Mouse (Mus musculus): ENCODE data around the gene Dxo. TPM values are rescaled to one million over a fixed set of nuclear protein-coding genes. Genes with fewer than 3 reads are reported as not detected.
A peak's percentile ranks its signal among the peaks of the same experiment; 100 is the strongest.

The Dxo gene
- polyA plus RNA-seq, 1 experiment from 2014 or later, result 32.2 TPM

DNA sequence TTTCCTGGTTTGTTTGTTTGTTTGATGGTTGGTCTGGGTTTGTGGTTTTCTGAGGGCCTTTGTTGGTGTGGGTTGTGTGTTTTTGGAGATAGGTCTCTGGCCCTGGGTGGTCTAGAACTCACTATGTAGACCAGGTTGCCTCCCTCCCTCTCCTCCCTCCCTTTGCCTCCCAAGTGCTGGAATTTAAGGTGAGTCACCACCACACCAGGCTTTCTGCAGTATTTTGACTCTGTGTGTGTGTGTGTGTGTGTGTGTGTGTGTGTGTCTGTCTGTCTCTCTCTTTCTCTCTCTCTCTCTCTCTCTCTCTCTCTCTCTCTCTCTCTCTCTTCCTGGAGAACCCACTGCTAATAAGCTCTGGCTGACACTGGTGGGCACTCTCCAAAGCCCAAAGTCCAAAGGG is 44.3 kb downstream of the Dxo start:
- no peak overlapping the region for H3K27ac ChIP-seq (replicated peaks)
- DNase-seq (ENCODE audit: low spot score) (no peak), ATAC-seq (ENCODE audit: low FRiP score, low TSS enrichment) (no peak)
- H3K4me3 ChIP-seq (ENCODE audit: low read depth, low read length), result no peak overlapping the region
- H3K9ac ChIP-seq (ENCODE audit: low read length), result no peak overlapping the region
- TF ChIP-seq CTCF (IDR thresholded peaks at IDR 0.05; ENCODE audit: low read depth), result no peak
- no peak for TF ChIP-seq EP300 (optimal IDR thresholded peaks at IDR 0.05)
- no peaks in the 10 kb centered on the region for H3K27me3 ChIP-seq (ENCODE audit: control insufficient read depth, insufficient read depth, low read length)
- no peak overlapping the region for H3K4me2 ChIP-seq (replicated peaks; ENCODE audit: low read depth)
- no peaks in the 10 kb centered on the region for H3K36me3 ChIP-seq (ENCODE audit: control insufficient read depth, insufficient read depth, low read length)
- H3K9me3 ChIP-seq (ENCODE audit: control insufficient read depth, low read length), result no peaks in the 10 kb centered on the region
- no peaks in the 10 kb centered on the region for H3K4me1 ChIP-seq (replicated peaks; ENCODE audit: control insufficient read depth, insufficient read depth)

DNA sequence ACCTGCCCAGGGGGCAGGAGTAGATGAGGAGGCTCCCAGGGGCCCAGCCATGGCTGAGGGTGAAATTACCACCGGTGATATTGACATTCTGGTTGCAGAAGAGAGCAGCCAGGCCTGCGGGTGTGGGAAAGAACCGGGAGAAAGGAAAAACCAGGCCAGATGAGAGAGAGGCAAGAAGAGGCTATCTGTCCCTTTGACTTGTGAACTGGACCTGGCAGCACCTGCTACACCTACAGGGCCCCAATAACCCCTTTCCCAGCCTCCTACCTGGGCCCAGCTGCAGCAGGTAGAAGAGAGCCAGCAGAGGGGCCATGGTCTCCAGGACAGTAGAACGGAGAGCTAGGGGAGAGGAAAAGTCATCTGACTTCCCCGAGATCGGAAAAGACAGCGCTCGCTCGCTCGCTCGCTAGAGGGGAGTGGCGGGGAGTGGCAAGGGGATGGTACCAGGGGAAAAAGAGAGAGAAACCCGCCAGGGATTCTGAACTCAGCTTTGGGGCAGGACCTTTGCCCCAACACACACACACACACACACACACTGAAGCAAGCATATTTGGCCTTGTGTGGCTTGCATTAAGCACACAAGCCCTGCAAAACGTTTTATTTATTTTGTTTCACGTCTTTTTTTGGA is 45.0 kb downstream of the Dxo start, which contains the start of gene Gm20547:
Gene Gm20547 (minus strand): TSS at position 360 of the 628 bp plus-strand sequence.
- ATAC-seq (ENCODE audit: low FRiP score, low TSS enrichment) (peak; percentile 31; the same call in 1 of the 2 replicates), DNase-seq (ENCODE audit: low spot score) (no peak)
- no peaks in the 10 kb centered on the region for H3K4me1 ChIP-seq (replicated peaks; ENCODE audit: control insufficient read depth, insufficient read depth)
- no peak for TF ChIP-seq CTCF (IDR thresholded peaks at IDR 0.05; ENCODE audit: low read depth)
- TF ChIP-seq EP300 (optimal IDR thresholded peaks at IDR 0.05), result no peak
- peak within 1 kb of the TSS; percentile 31 for H3K4me2 ChIP-seq (replicated peaks; ENCODE audit: low read depth)
- WGBS, result 9% methylated on average over 15 of the region's 15 CpGs
- H3K9ac ChIP-seq (ENCODE audit: low read length), result peak within 1 kb of the TSS; percentile 27; the same call in 1 of the 2 replicates
- H3K4me3 ChIP-seq (ENCODE audit: low read depth, low read length), result 0 out of 2 replicates have a peak within 1 kb of the TSS, but pooled peaks have one; percentile 2
- H3K9me3 ChIP-seq (ENCODE audit: control insufficient read depth, low read length), result no peaks in the 10 kb centered on the region
- H3K27ac ChIP-seq (replicated peaks), result no peak within 1 kb of the TSS
- H3K36me3 ChIP-seq (ENCODE audit: control insufficient read depth, insufficient read depth, low read length), result no peaks in the 10 kb centered on the region
- H3K27me3 ChIP-seq (ENCODE audit: control insufficient read depth, insufficient read depth, low read length), result no peaks in the 10 kb centered on the region

DNA sequence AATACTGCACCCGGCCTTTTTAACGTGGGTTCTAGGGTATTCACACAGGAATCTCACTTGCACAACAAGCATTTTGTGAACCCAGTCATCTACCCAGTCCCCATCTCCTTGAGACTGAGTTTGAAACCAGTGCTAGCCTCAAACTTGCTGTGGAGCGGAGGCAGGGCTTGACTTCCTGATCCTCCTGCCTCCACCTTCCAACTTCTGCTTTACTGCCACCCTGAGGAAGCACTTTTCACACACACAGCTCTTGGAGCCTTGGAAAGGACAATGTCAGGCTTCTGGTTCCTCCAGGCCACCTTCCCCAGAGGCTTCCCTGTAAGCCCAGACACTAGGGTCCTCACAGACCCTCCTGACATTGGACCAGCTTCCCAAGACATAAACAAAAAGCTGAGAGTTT is 46.5 kb downstream of the Dxo start:
- Histone ChIP-seq H3K4me2 (replicated peaks; ENCODE audit: low read depth) (no peak overlapping the region), H3K27me3 (ENCODE audit: control insufficient read depth, insufficient read depth, low read length) (no peaks in the 10 kb centered on the region), H3K4me3 (ENCODE audit: low read depth, low read length) (no peak overlapping the region), H3K36me3 (ENCODE audit: control insufficient read depth, insufficient read depth, low read length) (no peaks in the 10 kb centered on the region), H3K4me1 (replicated peaks; ENCODE audit: control insufficient read depth, insufficient read depth) (no peaks in the 10 kb centered on the region), H3K9ac (ENCODE audit: low read length) (no peak overlapping the region), H3K9me3 (ENCODE audit: control insufficient read depth, low read length) (no peaks in the 10 kb centered on the region), H3K27ac (replicated peaks) (no peak overlapping the region)
- TF ChIP-seq EP300 (optimal IDR thresholded peaks at IDR 0.05), result no peak
- peak; percentile 55 for TF ChIP-seq CTCF (IDR thresholded peaks at IDR 0.05; ENCODE audit: low read depth)
- DNase-seq (ENCODE audit: low spot score) (no peak), ATAC-seq (ENCODE audit: low FRiP score, low TSS enrichment) (no peak)
- 61% methylated on average over 3 of the region's 3 CpGs for WGBS

DNA sequence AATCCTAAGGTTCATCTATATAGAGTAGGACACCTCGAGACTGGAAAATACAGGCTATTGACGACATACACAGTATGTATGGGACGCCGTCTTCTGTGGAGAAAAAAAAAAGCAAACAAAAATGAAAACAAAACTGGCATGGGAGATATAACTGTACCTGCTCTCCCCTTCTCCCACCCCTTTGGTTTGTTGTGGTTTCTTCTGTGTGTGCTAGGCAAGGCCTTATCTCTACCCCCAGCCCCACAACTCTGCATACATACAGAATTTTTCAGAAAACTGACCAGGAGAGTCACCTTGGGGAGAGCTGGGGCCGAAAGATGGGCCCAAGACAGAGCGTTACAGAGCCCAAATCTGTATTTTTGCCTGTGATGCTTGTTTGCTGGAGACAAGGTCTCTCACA is 47.9 kb downstream of the Dxo start:
- Histone ChIP-seq H3K9ac (ENCODE audit: low read length) (no peak overlapping the region), H3K9me3 (ENCODE audit: control insufficient read depth, low read length) (no peaks in the 10 kb centered on the region), H3K4me1 (replicated peaks; ENCODE audit: control insufficient read depth, insufficient read depth) (no peaks in the 10 kb centered on the region), H3K27me3 (ENCODE audit: control insufficient read depth, insufficient read depth, low read length) (no peaks in the 10 kb centered on the region), H3K27ac (replicated peaks) (no peak overlapping the region), H3K4me2 (replicated peaks; ENCODE audit: low read depth) (no peak overlapping the region), H3K36me3 (ENCODE audit: control insufficient read depth, insufficient read depth, low read length) (no peaks in the 10 kb centered on the region), H3K4me3 (ENCODE audit: low read depth, low read length) (no peak overlapping the region)
- no peak for DNase-seq (ENCODE audit: low spot score)
- WGBS, result 86% methylated on average over 6 of the region's 6 CpGs
- ATAC-seq (ENCODE audit: low FRiP score, low TSS enrichment), result no peak
- TF ChIP-seq CTCF (IDR thresholded peaks at IDR 0.05; ENCODE audit: low read depth), result no peak
- no peak for TF ChIP-seq EP300 (optimal IDR thresholded peaks at IDR 0.05)

DNA sequence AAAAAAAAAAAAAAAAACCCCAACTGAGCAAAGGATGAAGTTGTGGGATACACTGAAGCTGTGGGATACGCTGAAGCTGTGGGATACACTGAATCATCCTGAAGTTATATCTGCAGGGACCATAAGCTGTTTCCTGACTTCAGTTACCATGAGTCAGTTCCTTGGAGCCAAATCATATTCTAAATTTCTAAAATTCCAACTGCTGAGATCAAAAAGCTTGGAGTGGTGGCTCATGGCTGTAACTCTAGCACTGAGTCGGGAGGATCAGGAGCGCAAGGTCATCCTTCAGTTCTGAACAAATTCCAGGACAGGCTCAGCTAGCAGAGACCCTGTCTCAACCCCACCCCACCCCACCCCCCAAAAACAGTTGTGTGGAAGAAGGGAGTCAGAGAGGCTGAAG is 48.8 kb downstream of the Dxo start:
- no peak for ATAC-seq (ENCODE audit: low FRiP score, low TSS enrichment)
- WGBS, result 74% methylated on average over 3 of the region's 3 CpGs
- TF ChIP-seq EP300 (optimal IDR thresholded peaks at IDR 0.05) (no peak), CTCF (IDR thresholded peaks at IDR 0.05; ENCODE audit: low read depth) (no peak)
- DNase-seq (ENCODE audit: low spot score), result no peak
- H3K27ac ChIP-seq (replicated peaks), result no peak overlapping the region
- no peaks in the 10 kb centered on the region for H3K27me3 ChIP-seq (ENCODE audit: control insufficient read depth, insufficient read depth, low read length)
- no peaks in the 10 kb centered on the region for H3K9me3 ChIP-seq (ENCODE audit: control insufficient read depth, low read length)
- H3K4me3 ChIP-seq (ENCODE audit: low read depth, low read length), result no peak overlapping the region
- H3K4me2 ChIP-seq (replicated peaks; ENCODE audit: low read depth), result no peak overlapping the region
- no peak overlapping the region for H3K9ac ChIP-seq (ENCODE audit: low read length)
- H3K4me1 ChIP-seq (replicated peaks; ENCODE audit: control insufficient read depth, insufficient read depth), result no peaks in the 10 kb centered on the region
- no peaks in the 10 kb centered on the region for H3K36me3 ChIP-seq (ENCODE audit: control insufficient read depth, insufficient read depth, low read length)

DNA sequence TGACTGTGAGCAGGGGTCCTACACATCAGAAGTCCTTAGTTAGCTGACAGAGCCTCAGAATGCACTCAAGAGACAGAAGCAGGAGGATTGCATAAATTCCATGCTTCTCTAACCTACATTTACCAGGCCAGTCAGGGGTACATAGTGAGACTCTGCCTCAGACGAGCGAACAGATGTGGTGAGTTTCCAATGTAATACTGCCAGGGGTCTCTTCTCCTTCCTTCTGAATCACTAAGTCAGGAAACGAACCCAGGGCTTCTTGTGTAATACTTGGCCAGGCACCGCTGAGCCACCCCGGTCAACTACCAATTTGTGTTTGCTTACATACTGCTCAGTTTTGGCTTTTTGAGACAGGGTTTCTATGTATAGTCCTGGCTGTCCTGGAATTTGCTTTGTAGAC is 51.1 kb downstream of the Dxo start:
- Histone ChIP-seq H3K4me1 (replicated peaks; ENCODE audit: control insufficient read depth, insufficient read depth) (no peaks in the 10 kb centered on the region), H3K27me3 (ENCODE audit: control insufficient read depth, insufficient read depth, low read length) (no peaks in the 10 kb centered on the region), H3K9me3 (ENCODE audit: control insufficient read depth, low read length) (no peaks in the 10 kb centered on the region), H3K4me2 (replicated peaks; ENCODE audit: low read depth) (no peak overlapping the region), H3K27ac (replicated peaks) (no peak overlapping the region), H3K4me3 (ENCODE audit: low read depth, low read length) (no peak overlapping the region), H3K36me3 (ENCODE audit: control insufficient read depth, insufficient read depth, low read length) (no peaks in the 10 kb centered on the region), H3K9ac (ENCODE audit: low read length) (no peak overlapping the region)
- no peak for DNase-seq (ENCODE audit: low spot score)
- no peak for ATAC-seq (ENCODE audit: low FRiP score, low TSS enrichment)
- TF ChIP-seq CTCF (IDR thresholded peaks at IDR 0.05; ENCODE audit: low read depth), result no peak
- WGBS, result 83% methylated on average over 5 of the region's 5 CpGs

Small RNA genes within 50 kb of the gene (microRNA-seq; reads per million reads assigned to microRNA genes)
- gene Mir6970 (not detected), gene Mir6971 (5.5 reads per million, percentile 9 among the genes with 10 or more reads in this experiment), gene Mir6972 (not detected)

Other genes with a start within 250 kb of the Dxo start
- gene Gpsm3, start 247.2 kb upstream of the Dxo start, polyA plus RNA-seq (2015; fragmentation: Nextera tagmentation; extraction: Ambion mirVana), result 7.8 and 8.2 TPM in 2 replicates
- 4.3 and 4.6 TPM in 2 replicates for gene Pbx2, start 245.8 kb upstream of the Dxo start, polyA plus RNA-seq (2015; fragmentation: Nextera tagmentation; extraction: Ambion mirVana)
- 1.5 and 1.8 TPM in 2 replicates for gene Ager, start 239.2 kb upstream of the Dxo start, polyA plus RNA-seq (2015; fragmentation: Nextera tagmentation; extraction: Ambion mirVana)
- gene Rnf5, start 233.3 kb upstream of the Dxo start, polyA plus RNA-seq (2015; fragmentation: Nextera tagmentation; extraction: Ambion mirVana), result 82.9 and 83.6 TPM in 2 replicates
- 27.6 and 31.3 TPM in 2 replicates for gene Agpat1, start 232.8 kb upstream of the Dxo start, polyA plus RNA-seq (2015; fragmentation: Nextera tagmentation; extraction: Ambion mirVana)
- 4.4 and 4.9 TPM in 2 replicates for gene Egfl8, start 221.0 kb upstream of the Dxo start, polyA plus RNA-seq (2015; fragmentation: Nextera tagmentation; extraction: Ambion mirVana)
- 16.5 and 18.7 TPM in 2 replicates for gene Ppt2, start 208.5 kb upstream of the Dxo start, polyA plus RNA-seq (2015; fragmentation: Nextera tagmentation; extraction: Ambion mirVana)
- 0.44 and 0.67 TPM in 2 replicates for gene Prrt1, start 207.5 kb upstream of the Dxo start, polyA plus RNA-seq (2015; fragmentation: Nextera tagmentation; extraction: Ambion mirVana)
- 12.4 and 12.8 TPM in 2 replicates for gene Fkbpl, start 192.3 kb upstream of the Dxo start, polyA plus RNA-seq (2015; fragmentation: Nextera tagmentation; extraction: Ambion mirVana)
- gene Atf6b, start 189.9 kb upstream of the Dxo start, polyA plus RNA-seq (2015; fragmentation: Nextera tagmentation; extraction: Ambion mirVana), result 35.4 and 39.3 TPM in 2 replicates
- gene Tnxb, start 166.5 kb upstream of the Dxo start, polyA plus RNA-seq (2015; fragmentation: Nextera tagmentation; extraction: Ambion mirVana), result 1.9 and 2.4 TPM in 2 replicates
- 0.73 and 1.3 TPM in 2 replicates for gene C4b, start 93.1 kb upstream of the Dxo start, polyA plus RNA-seq (2015; fragmentation: Nextera tagmentation; extraction: Ambion mirVana)
- 0.06 TPM in 1 of 2 replicates, not detected in the other for gene Cyp21a1, start 32.5 kb upstream of the Dxo start, polyA plus RNA-seq (2015; fragmentation: Nextera tagmentation; extraction: Ambion mirVana)
- 20.8 and 23.1 TPM in 2 replicates for gene Stk19, start 74 bp upstream of the Dxo start, polyA plus RNA-seq (2015; fragmentation: Nextera tagmentation; extraction: Ambion mirVana)
- 22.5 and 23.6 TPM in 2 replicates for gene Skiv2l, start 13.2 kb downstream of the Dxo start, polyA plus RNA-seq (2015; fragmentation: Nextera tagmentation; extraction: Ambion mirVana)
- gene Nelfe, start 13.4 kb downstream of the Dxo start, polyA plus RNA-seq (2015; fragmentation: Nextera tagmentation; extraction: Ambion mirVana), result 50.0 and 53.8 TPM in 2 replicates
- gene Cfb, start 25.5 kb downstream of the Dxo start, polyA plus RNA-seq (2015; fragmentation: Nextera tagmentation; extraction: Ambion mirVana), result 20.7 and 23.9 TPM in 2 replicates
- 0.59 and 0.62 TPM in 2 replicates for gene Zbtb12, start 42.5 kb downstream of the Dxo start, polyA plus RNA-seq (2015; fragmentation: Nextera tagmentation; extraction: Ambion mirVana)
- gene Gm20547, start 45.0 kb downstream of the Dxo start, polyA plus RNA-seq (2015; fragmentation: Nextera tagmentation; extraction: Ambion mirVana), result not detected in 2 replicates
- 4.8 and 5.5 TPM in 2 replicates for gene C2, start 61.2 kb downstream of the Dxo start, polyA plus RNA-seq (2015; fragmentation: Nextera tagmentation; extraction: Ambion mirVana)
- 23.8 and 26.2 TPM in 2 replicates for gene Ehmt2, start 61.5 kb downstream of the Dxo start, polyA plus RNA-seq (2015; fragmentation: Nextera tagmentation; extraction: Ambion mirVana)
- gene Slc44a4, start 77.4 kb downstream of the Dxo start, polyA plus RNA-seq (2015; fragmentation: Nextera tagmentation; extraction: Ambion mirVana), result 31.2 and 33.1 TPM in 2 replicates
- 18.3 and 18.9 TPM in 2 replicates for gene Neu1, start 94.2 kb downstream of the Dxo start, polyA plus RNA-seq (2015; fragmentation: Nextera tagmentation; extraction: Ambion mirVana)
- 3.0 TPM in 2 replicates for gene Hspa1b, start 122.2 kb downstream of the Dxo start, polyA plus RNA-seq (2015; fragmentation: Nextera tagmentation; extraction: Ambion mirVana)
- gene Gm20481, start 132.9 kb downstream of the Dxo start, polyA plus RNA-seq (2015; fragmentation: Nextera tagmentation; extraction: Ambion mirVana), result not detected in 2 replicates
- gene Hspa1a, start 135.1 kb downstream of the Dxo start, polyA plus RNA-seq (2015; fragmentation: Nextera tagmentation; extraction: Ambion mirVana), result 24.1 and 25.9 TPM in 2 replicates
- 0.25 and 0.48 TPM in 2 replicates for gene Hspa1l, start 135.7 kb downstream of the Dxo start, polyA plus RNA-seq (2015; fragmentation: Nextera tagmentation; extraction: Ambion mirVana)
- gene Lsm2, start 144.8 kb downstream of the Dxo start, polyA plus RNA-seq (2015; fragmentation: Nextera tagmentation; extraction: Ambion mirVana), result 69.2 and 75.1 TPM in 2 replicates
- gene Vars, start 164.0 kb downstream of the Dxo start, polyA plus RNA-seq (2015; fragmentation: Nextera tagmentation; extraction: Ambion mirVana), result 35.5 and 40.2 TPM in 2 replicates
- gene Vwa7, start 179.6 kb downstream of the Dxo start, polyA plus RNA-seq (2015; fragmentation: Nextera tagmentation; extraction: Ambion mirVana), result 0.28 and 0.36 TPM in 2 replicates
- gene Sapcd1, start 191.0 kb downstream of the Dxo start, polyA plus RNA-seq (2015; fragmentation: Nextera tagmentation; extraction: Ambion mirVana), result 8.0 and 8.2 TPM in 2 replicates
- 1.9 and 2.7 TPM in 2 replicates for gene Msh5, start 209.7 kb downstream of the Dxo start, polyA plus RNA-seq (2015; fragmentation: Nextera tagmentation; extraction: Ambion mirVana)
- 344 and 360 TPM in 2 replicates for gene Clic1, start 212.9 kb downstream of the Dxo start, polyA plus RNA-seq (2015; fragmentation: Nextera tagmentation; extraction: Ambion mirVana)
- gene Ddah2, start 222.0 kb downstream of the Dxo start, polyA plus RNA-seq (2015; fragmentation: Nextera tagmentation; extraction: Ambion mirVana), result 84.8 and 86.8 TPM in 2 replicates
- 260 and 317 TPM in 2 replicates for gene Ly6g6c, start 228.4 kb downstream of the Dxo start, polyA plus RNA-seq (2015; fragmentation: Nextera tagmentation; extraction: Ambion mirVana)
- gene Mpig6b, start 229.2 kb downstream of the Dxo start, polyA plus RNA-seq (2015; fragmentation: Nextera tagmentation; extraction: Ambion mirVana), result 0.49 and 0.96 TPM in 2 replicates
- 109 and 113 TPM in 2 replicates for gene Ly6g6e, start 239.9 kb downstream of the Dxo start, polyA plus RNA-seq (2015; fragmentation: Nextera tagmentation; extraction: Ambion mirVana)
- gene Ly6g6d, start 241.0 kb downstream of the Dxo start, polyA plus RNA-seq (2015; fragmentation: Nextera tagmentation; extraction: Ambion mirVana), result 7.1 and 7.7 TPM in 2 replicates
- gene Ly6g6f, start 248.6 kb downstream of the Dxo start, polyA plus RNA-seq (2015; fragmentation: Nextera tagmentation; extraction: Ambion mirVana), result 0.13 TPM in 1 of 2 replicates, not detected in the other

Measured in stomach, postnatal 0 days (tissue).